Mouse (Mus musculus) mouse trophoblast stem cell (cell line): Measurements from ENCODE around the gene Polrmt.

Experiments used
- in situ Hi-C, 2 experiments: fragments of 300-500 bp; cut with MseI, MboI; formaldehyde crosslinking; loops; 2 replicates in 1 of 2; 3 replicates in 1 of 2; pipeline ENCODE4 v1.15.1; 2025

Polrmt gene

GRCm38 (mm10) chr10:79743161-79743560 is 3.2 kb downstream of the Polrmt start:
- in situ Hi-C loops = no loop called here

GRCm38 (mm10) chr10:79740863-79741262 is 5.5 kb downstream of the Polrmt start:
- in situ Hi-C loops = no loop called here

- in situ Hi-C loops = no loop called here
Observed at GRCm38 (mm10) chr10:79739234-79739633, 7.1 kb downstream of the Polrmt start.

GRCm38 (mm10) chr10:79738259-79738658 is 8.1 kb downstream of the Polrmt start:
- in situ Hi-C loops = no loop called here

- in situ Hi-C loops = no loop called here
Observed at GRCm38 (mm10) chr10:79736706-79737105, 9.7 kb downstream of the Polrmt start.

- in situ Hi-C loops = no loop called here
Observed at GRCm38 (mm10) chr10:79735361-79735760, 11.0 kb downstream of the Polrmt start.

- in situ Hi-C loops = no loop called here
Observed at GRCm38 (mm10) chr10:79733847-79734246, 12.5 kb downstream of the Polrmt start.

GRCm38 (mm10) chr10:79732500-79732899 is 13.9 kb downstream of the Polrmt start:
- in situ Hi-C loops = no loop called here

GRCm38 (mm10) chr10:79729357-79729965 is 16.9 kb downstream of the Polrmt start:
- in situ Hi-C loops = no loop called here

- in situ Hi-C loops = no loop called here
Observed at GRCm38 (mm10) chr10:79728323-79729249, 17.8 kb downstream of the Polrmt start.

- in situ Hi-C loops = no loop called here
Observed at GRCm38 (mm10) chr10:79726090-79726489, 20.3 kb downstream of the Polrmt start.

GRCm38 (mm10) chr10:79723692-79724091 is 22.7 kb downstream of the Polrmt start:
- in situ Hi-C loops = no loop called here

GRCm38 (mm10) chr10:79723047-79723446 is 23.3 kb downstream of the Polrmt start:
- in situ Hi-C loops = no loop called here

GRCm38 (mm10) chr10:79721089-79721488 is 25.3 kb downstream of the Polrmt start:
- in situ Hi-C loops = no loop called here

- in situ Hi-C loops = no loop called here
Observed at GRCm38 (mm10) chr10:79717640-79718357, 28.6 kb downstream of the Polrmt start.

GRCm38 (mm10) chr10:79716988-79717355 is 29.4 kb downstream of the Polrmt start:
- in situ Hi-C loops = no loop called here

GRCm38 (mm10) chr10:79716254-79716987 is 30.0 kb downstream of the Polrmt start, which contains the start of gene Hcn2:
TSS of gene Hcn2 (plus strand) at chr10:79716634.
- in situ Hi-C loops = no loop called here

- in situ Hi-C loops = no loop called here
Observed at GRCm38 (mm10) chr10:79714996-79715395, 31.4 kb downstream of the Polrmt start.

- in situ Hi-C loops = no loop called here
Observed at GRCm38 (mm10) chr10:79713163-79713562, 33.2 kb downstream of the Polrmt start.

GRCm38 (mm10) chr10:79712499-79713126 is 33.8 kb downstream of the Polrmt start:
- in situ Hi-C loops = no loop called here

GRCm38 (mm10) chr10:79712029-79712428 is 34.4 kb downstream of the Polrmt start:
- in situ Hi-C loops = no loop called here
